Mouse (Mus musculus): ENCODE measurements around the gene Slc25a39. TPM values are rescaled to one million over a fixed set of nuclear protein-coding genes. Genes with fewer than 3 reads are reported as not detected.
"Not testable (repeated sequence)": the region's sequence is repeated elsewhere in the genome, so short reads cannot be mapped to it uniquely, and the experiment has no call there.

Gene Slc25a39
- polyA plus RNA-seq, 1 experiment: 122 TPM

DNA sequence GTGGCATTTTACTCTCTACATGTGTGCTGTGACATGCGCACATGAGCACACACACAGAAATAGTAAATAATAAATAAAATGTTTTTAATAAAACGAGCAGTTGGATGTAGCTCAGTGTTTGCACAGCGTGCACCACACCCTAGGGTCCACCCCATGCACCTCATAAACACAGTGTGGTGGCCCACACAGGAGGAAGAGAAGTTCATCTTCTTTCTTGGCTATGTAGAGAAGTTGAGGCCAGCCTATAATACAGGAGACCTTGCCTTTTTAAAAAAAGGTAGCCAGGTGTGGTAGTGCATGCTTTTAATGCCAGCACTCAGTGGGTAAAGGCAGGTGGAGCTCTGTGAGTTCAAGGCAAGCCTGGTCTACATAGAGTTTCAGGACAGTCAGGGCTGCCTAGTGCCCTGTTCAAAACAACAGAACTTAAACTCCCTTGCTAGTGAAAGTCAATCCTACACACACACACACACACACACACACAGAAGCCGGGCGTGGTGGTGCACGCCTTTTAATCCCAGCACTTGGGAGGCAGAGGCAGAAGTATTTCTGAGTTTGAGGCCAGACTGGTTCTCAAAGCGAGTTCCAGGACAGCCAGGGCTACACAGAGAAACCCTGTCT, 33.5 kb downstream of the Slc25a39 start:
- DNase-seq (ENCODE audit: low read depth): no peak
- TF ChIP-seq CTCF (IDR thresholded peaks at IDR 0.05; ENCODE audit: borderline replicate concordance, extremely low read depth, insufficient read depth, insufficient read length): no peak
- TF ChIP-seq POLR2A (IDR thresholded peaks at IDR 0.05; ENCODE audit: borderline replicate concordance, extremely low read depth, insufficient read depth, insufficient read length, poor library complexity, severe bottlenecking): no peak

GRCm38 (mm10) chr11:102373646-102374045, 34.1 kb downstream of the Slc25a39 start:
- TF ChIP-seq CTCF (IDR thresholded peaks at IDR 0.05; ENCODE audit: borderline replicate concordance, extremely low read depth, insufficient read depth, insufficient read length) (no peak), POLR2A (IDR thresholded peaks at IDR 0.05; ENCODE audit: borderline replicate concordance, extremely low read depth, insufficient read depth, insufficient read length, poor library complexity, severe bottlenecking) (no peak)
- DNase-seq (ENCODE audit: low read depth): no peak

DNA sequence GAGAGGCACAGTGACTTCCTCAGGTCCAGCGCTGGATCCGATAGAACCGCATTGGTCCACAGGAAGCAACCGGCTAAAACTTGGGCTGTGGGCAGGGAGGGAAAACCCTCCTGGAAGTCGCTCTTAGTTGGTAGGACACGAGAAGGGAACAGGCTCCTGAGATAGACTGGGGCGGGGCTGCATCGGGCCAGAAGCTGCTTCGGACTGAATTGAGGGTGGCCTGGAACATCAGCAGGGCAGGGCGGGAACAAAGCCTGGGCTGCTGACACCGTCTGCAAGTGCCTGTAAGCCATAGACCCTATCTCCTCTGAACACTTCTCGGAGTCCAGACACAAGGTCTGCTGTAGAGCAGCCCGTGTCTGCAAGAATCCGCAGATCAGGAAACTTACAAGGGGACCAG, 34.8 kb downstream of the Slc25a39 start:
- DNase-seq (ENCODE audit: low read depth): no peak
- TF ChIP-seq POLR2A (IDR thresholded peaks at IDR 0.05; ENCODE audit: borderline replicate concordance, extremely low read depth, insufficient read depth, insufficient read length, poor library complexity, severe bottlenecking) (no peak), CTCF (IDR thresholded peaks at IDR 0.05; ENCODE audit: borderline replicate concordance, extremely low read depth, insufficient read depth, insufficient read length) (no peak)

GRCm38 (mm10) chr11:102371926-102372685, 35.6 kb downstream of the Slc25a39 start:
- TF ChIP-seq CTCF (IDR thresholded peaks at IDR 0.05; ENCODE audit: borderline replicate concordance, extremely low read depth, insufficient read depth, insufficient read length) (no peak), POLR2A (IDR thresholded peaks at IDR 0.05; ENCODE audit: borderline replicate concordance, extremely low read depth, insufficient read depth, insufficient read length, poor library complexity, severe bottlenecking) (no peak)
- DNase-seq (ENCODE audit: low read depth): no peak

DNA sequence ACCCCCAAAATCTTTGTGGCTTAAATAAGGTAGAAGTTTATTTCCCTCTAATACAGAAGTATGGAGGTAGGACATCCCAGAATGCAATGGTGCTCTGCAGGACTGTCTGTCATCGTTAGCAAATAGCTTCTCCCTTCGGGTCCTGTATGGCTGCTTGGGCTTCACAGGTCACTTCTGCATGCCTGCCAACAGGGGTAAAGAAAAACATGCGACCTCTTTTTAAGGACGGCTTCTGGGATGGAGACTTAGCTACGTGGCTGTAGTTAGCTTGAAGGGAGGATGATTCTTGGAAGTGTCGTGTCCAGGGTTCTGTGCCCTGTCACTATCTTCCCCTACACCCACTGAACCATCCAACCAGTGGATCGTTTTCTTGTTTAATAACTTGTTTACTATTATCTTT, 37.5 kb downstream of the Slc25a39 start:
- TF ChIP-seq POLR2A (IDR thresholded peaks at IDR 0.05; ENCODE audit: borderline replicate concordance, extremely low read depth, insufficient read depth, insufficient read length, poor library complexity, severe bottlenecking) (no peak), CTCF (IDR thresholded peaks at IDR 0.05; ENCODE audit: borderline replicate concordance, extremely low read depth, insufficient read depth, insufficient read length) (no peak)
- DNase-seq (ENCODE audit: low read depth): no peak

- no peak for DNase-seq (ENCODE audit: low read depth)
- no peak for TF ChIP-seq CTCF (IDR thresholded peaks at IDR 0.05; ENCODE audit: borderline replicate concordance, extremely low read depth, insufficient read depth, insufficient read length)
- no peak for TF ChIP-seq POLR2A (IDR thresholded peaks at IDR 0.05; ENCODE audit: borderline replicate concordance, extremely low read depth, insufficient read depth, insufficient read length, poor library complexity, severe bottlenecking)
These were observed 38.5 kb downstream of the Slc25a39 start for GRCm38 (mm10) chr11:102369263-102369662.

- no peak for DNase-seq (ENCODE audit: low read depth)
- TF ChIP-seq POLR2A (IDR thresholded peaks at IDR 0.05; ENCODE audit: borderline replicate concordance, extremely low read depth, insufficient read depth, insufficient read length, poor library complexity, severe bottlenecking) (no peak), CTCF (IDR thresholded peaks at IDR 0.05; ENCODE audit: borderline replicate concordance, extremely low read depth, insufficient read depth, insufficient read length) (no peak)
These were observed 39.4 kb downstream of the Slc25a39 start for GRCm38 (mm10) chr11:102368347-102368746.

DNA sequence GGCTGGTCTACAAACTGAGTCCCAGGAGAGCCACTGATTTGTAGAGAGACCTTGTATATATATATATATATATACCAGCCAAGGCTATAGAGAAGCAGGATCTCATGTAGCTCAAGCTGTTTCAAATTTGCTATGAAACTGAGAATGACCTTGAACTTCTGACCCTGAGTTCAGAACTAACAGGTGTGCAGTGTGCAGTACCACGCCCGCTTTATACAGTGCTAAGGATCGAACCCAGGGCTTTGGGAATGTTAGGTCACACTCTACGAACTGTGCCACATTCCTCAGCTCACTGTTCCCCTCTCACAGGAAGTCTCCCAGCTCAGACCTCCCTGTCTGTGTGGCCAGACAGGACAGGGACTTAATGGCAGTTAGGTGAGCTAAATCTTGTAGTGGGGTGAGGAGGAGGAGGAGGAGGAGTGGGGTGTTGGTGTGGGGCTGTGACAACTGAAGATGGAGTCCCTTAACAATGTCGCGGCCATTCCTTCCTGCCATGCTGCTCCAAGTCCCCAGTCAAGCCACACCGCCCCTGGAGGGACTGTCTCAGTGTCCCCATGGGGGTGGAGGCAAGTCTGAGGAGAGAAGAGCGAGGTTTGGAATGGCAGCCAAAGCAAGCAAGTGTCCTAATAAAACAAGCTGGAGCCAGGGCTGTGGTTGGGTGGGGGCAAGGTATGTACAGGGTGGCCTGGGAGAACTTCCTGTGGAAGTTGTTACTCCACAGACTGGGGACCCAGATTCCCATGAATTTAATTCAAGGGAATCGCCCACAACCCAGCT, 40.1 kb downstream of the Slc25a39 start:
- no peak for TF ChIP-seq CTCF (IDR thresholded peaks at IDR 0.05; ENCODE audit: borderline replicate concordance, extremely low read depth, insufficient read depth, insufficient read length)
- no peak for TF ChIP-seq POLR2A (IDR thresholded peaks at IDR 0.05; ENCODE audit: borderline replicate concordance, extremely low read depth, insufficient read depth, insufficient read length, poor library complexity, severe bottlenecking)
- no peak for DNase-seq (ENCODE audit: low read depth)

GRCm38 (mm10) chr11:102366103-102366502, 41.6 kb downstream of the Slc25a39 start, which contains the start of gene Slc4a1:
Slc4a1 (minus strand) TSS chr11:102366203.
- not testable (repeated sequence) for DNase-seq (ENCODE audit: low read depth)

DNA sequence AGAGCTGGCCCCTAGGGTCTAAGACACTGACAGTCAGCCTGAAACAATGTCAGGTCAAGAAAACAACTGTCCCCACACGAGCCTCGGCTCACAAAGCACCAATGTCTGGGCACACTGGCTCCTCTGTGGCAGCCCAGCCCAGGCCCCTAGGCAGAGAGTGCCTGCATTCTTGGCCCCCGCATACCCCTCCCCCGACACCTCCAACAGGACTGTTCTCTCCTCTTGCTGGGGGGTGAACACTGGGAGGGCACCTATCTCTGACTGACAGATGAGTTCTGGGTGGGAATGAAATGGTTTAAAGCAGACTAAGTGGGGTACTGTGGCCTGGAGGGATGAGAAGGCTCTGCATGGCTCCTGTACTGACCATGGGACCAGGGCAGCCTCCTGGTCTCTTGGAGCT, 42.0 kb downstream of the Slc25a39 start:
- no peak for DNase-seq (ENCODE audit: low read depth)
- TF ChIP-seq CTCF (IDR thresholded peaks at IDR 0.05; ENCODE audit: borderline replicate concordance, extremely low read depth, insufficient read depth, insufficient read length) (no peak), POLR2A (IDR thresholded peaks at IDR 0.05; ENCODE audit: borderline replicate concordance, extremely low read depth, insufficient read depth, insufficient read length, poor library complexity, severe bottlenecking) (no peak)

- TF ChIP-seq POLR2A (IDR thresholded peaks at IDR 0.05; ENCODE audit: borderline replicate concordance, extremely low read depth, insufficient read depth, insufficient read length, poor library complexity, severe bottlenecking): no peak
- TF ChIP-seq CTCF (IDR thresholded peaks at IDR 0.05; ENCODE audit: borderline replicate concordance, extremely low read depth, insufficient read depth, insufficient read length): no peak
These were observed 43.0 kb downstream of the Slc25a39 start for GRCm38 (mm10) chr11:102364570-102365371.

More at GRCm38 (mm10) chr11:102364570-102365371, 43.0 kb downstream of the Slc25a39 start:
- no peak for DNase-seq (ENCODE audit: low read depth)
